In the genomic region with DNA sequence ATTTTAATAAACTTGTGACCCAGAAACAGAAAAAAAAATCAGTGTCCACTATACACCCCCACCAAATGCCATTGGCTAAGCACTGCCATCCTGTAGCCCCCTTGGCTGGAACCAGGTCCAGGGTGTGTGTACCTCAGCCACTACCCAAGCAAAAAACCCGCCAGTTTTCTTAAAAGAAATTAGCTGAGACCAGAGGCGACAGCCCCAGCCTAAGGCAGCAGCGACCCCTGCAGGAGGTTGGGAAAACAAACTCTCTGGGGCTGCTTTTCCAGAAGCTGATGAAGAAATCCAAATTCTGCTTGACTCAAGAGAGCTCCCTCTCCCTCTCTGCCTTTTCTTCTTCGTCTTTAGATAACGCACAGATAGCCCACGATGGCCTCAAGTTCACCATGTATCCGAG, we compare ENCODE assay signal across 8 mouse cellular contexts. TPM values are rescaled to one million over a fixed set of nuclear protein-coding genes. Genes with fewer than 3 reads are reported as not detected.
DNase-seq lines count a peak whose midpoint lies in the region; ATAC-seq and TF ChIP-seq lines count a peak whose summit lies in the region.

No protein-coding gene starts in this region.

- H3K4me1 ChIP-seq in bone marrow, adult 2 months (ENCODE audit: control insufficient read depth, insufficient read depth, low read length), result no peaks in the 10 kb centered on the region; the same call in 1 of the 2 replicates

- peak; percentile 41 for DNase-seq in cerebellum, adult 11 months
- peak; percentile 82 for DNase-seq in 3T3-L1 (ENCODE audit: low read depth, low spot score)
- peak; percentile 85 for DNase-seq in kidney, postnatal 10 days
- DNase-seq in lung, postnatal 10 days, result peak; percentile 86
- DNase-seq in spleen, adult 18-20 months, result peak; percentile 20 to 52

- TF ChIP-seq CTCF in bone marrow, adult 2 months (IDR thresholded peaks at IDR 0.05; ENCODE audit: control insufficient read depth, insufficient read depth, low read length), result peak; percentile 76

- no peak for TF ChIP-seq POLR2A in bone marrow, adult 2 months (IDR thresholded peaks at IDR 0.05; ENCODE audit: borderline replicate concordance, control insufficient read depth, low read depth, low read length)

- no peak overlapping the region for H3K4me3 ChIP-seq in bone marrow, adult 2 months (replicated peaks; ENCODE audit: control insufficient read depth, low read depth, low read length)

- no peak overlapping the region for H3K27ac ChIP-seq in bone marrow, adult 2 months (ENCODE audit: control insufficient read depth, insufficient read depth, low read depth, low read length, poor library complexity)

- 5% methylated on average over 7 of the region's 7 CpGs for WGBS in bone marrow, adult 2 months

- ATAC-seq in cerebellum, adult (ENCODE audit: insufficient number of reproducible peaks, low FRiP score, low TSS enrichment), result no peak
- peak; percentile 45 for ATAC-seq in erythroid progenitor cell, adult 5-6 weeks (replicated peaks; ENCODE audit: low FRiP score, poor library complexity, severe bottlenecking)

RNA-seq across cellular contexts. Expression of gene Gdf5, which starts 0.9 kb away (rescaled TPM):
- not detected in 2 replicates for polyA plus RNA-seq in bone marrow, adult 2 months (2011; ENCODE audit: insufficient read depth, insufficient read length, low replicate concordance, missing spikeins)
- not detected in 2 replicates for total RNA-seq in erythroid progenitor cell, adult 5-6 weeks (2015; ENCODE audit: low replicate concordance)
- total RNA-seq in erythroid progenitor cell, adult 5-6 weeks (2017; ENCODE audit: low replicate concordance), result not detected in 2 replicates

RNA-seq across cellular contexts. Expression of gene Gm15557, which starts 5.5 kb away (rescaled TPM):
- not detected in 2 replicates for polyA plus RNA-seq in bone marrow, adult 2 months (2011; ENCODE audit: insufficient read depth, insufficient read length, low replicate concordance, missing spikeins)
- not detected in 2 replicates for total RNA-seq in erythroid progenitor cell, adult 5-6 weeks (2015; ENCODE audit: low replicate concordance)
- not detected in 2 replicates for total RNA-seq in erythroid progenitor cell, adult 5-6 weeks (2017; ENCODE audit: low replicate concordance)

RNA-seq across cellular contexts. Expression of gene Cep250, which starts 10.2 kb away (rescaled TPM):
- polyA plus RNA-seq in bone marrow, adult 2 months (2011; ENCODE audit: insufficient read depth, insufficient read length, low replicate concordance, missing spikeins), result 24.0 and 39.1 TPM in 2 replicates
- 4.2 and 32.4 TPM in 2 replicates for total RNA-seq in erythroid progenitor cell, adult 5-6 weeks (2015; ENCODE audit: low replicate concordance)
- total RNA-seq in erythroid progenitor cell, adult 5-6 weeks (2017; ENCODE audit: low replicate concordance), result 18.5 and 19.2 TPM in 2 replicates

RNA-seq across cellular contexts. Expression of gene Uqcc1, which starts 16.0 kb away (rescaled TPM):
- polyA plus RNA-seq in bone marrow, adult 2 months (2011; ENCODE audit: insufficient read depth, insufficient read length, low replicate concordance, missing spikeins), result 7.6 and 14.9 TPM in 2 replicates
- 1.7 and 7.6 TPM in 2 replicates for total RNA-seq in erythroid progenitor cell, adult 5-6 weeks (2015; ENCODE audit: low replicate concordance)
- 2.3 and 2.6 TPM in 2 replicates for total RNA-seq in erythroid progenitor cell, adult 5-6 weeks (2017; ENCODE audit: low replicate concordance)

Comparison
In these comparisons a context has a peak if more than half of its experiments do, and no peak if none do; other contexts are left out.
1. DNase-seq: peak in every context shown above with its lines; median percentile 86 in lung, postnatal 10 days; 85 in kidney, postnatal 10 days; 82 in 3T3-L1; 41 in cerebellum, adult 11 months; 36 in spleen, adult 18-20 months.